Mouse (Mus musculus): ENCODE measurements around the gene Mier1. TPM values are rescaled to one million over a fixed set of nuclear protein-coding genes. Genes with fewer than 3 reads are reported as not detected.

Mier1 gene
- polyA plus RNA-seq (2012; rRNA removed) = 1.5 and 2.0 TPM in 2 replicates

GRCm38 (mm10) chr4:103114184-103115111 lies at the start of gene Mier1, which contains the start of gene Wdr78:
Mier1 (plus strand) TSS chr4:103114390.
Wdr78 (minus strand) TSS chr4:103114555.

Other genes starting within 250 kb of the Mier1 start
- not detected in 2 replicates for gene Tctex1d1, start 135.8 kb upstream of the Mier1 start, polyA plus RNA-seq (2012; rRNA removed)
- not detected in 2 replicates for gene Insl5, start 87.5 kb upstream of the Mier1 start, polyA plus RNA-seq (2012; rRNA removed)
- 0.11 and 0.18 TPM in 2 replicates for gene Wdr78, start 165 bp downstream of the Mier1 start, polyA plus RNA-seq (2012; rRNA removed)
- gene Slc35d1, start 100.8 kb downstream of the Mier1 start, polyA plus RNA-seq (2012; rRNA removed) = 1.5 and 3.0 TPM in 2 replicates
- not detected in 2 replicates for gene 4921539E11Rik, start 176.5 kb downstream of the Mier1 start, polyA plus RNA-seq (2012; rRNA removed)
- gene Oma1, start 199.4 kb downstream of the Mier1 start, polyA plus RNA-seq (2012; rRNA removed) = 2.2 and 3.7 TPM in 2 replicates